Mouse (Mus musculus): Measurements from ENCODE around the gene Ccn1.

Gene Ccn1

GRCm38 (mm10) chr3:145619621-145620365 is 30.0 kb downstream of the Ccn1 start:
- DNase-seq (ENCODE audit: low spot score): no peak

DNA sequence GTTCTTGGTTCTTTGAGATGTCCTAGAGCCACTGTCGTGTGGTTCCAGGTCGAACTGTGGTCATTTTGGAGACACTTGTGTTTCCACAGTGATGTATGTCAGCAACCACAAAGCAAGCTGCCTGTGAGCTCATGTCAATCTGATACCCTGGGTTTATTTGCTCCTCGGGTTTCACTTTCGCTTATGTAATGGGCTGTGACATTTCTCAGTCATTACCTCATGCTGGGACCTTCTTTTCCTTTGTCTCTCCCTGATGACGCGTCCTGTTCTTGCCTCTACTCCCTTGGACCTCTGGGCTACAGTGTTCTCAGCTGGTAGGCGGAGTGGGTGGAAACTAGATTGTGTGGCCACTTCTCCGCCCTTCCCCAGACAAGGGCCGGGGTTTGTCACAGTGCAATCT is 31.5 kb downstream of the Ccn1 start:
- DNase-seq (ENCODE audit: low spot score): no peak

DNA sequence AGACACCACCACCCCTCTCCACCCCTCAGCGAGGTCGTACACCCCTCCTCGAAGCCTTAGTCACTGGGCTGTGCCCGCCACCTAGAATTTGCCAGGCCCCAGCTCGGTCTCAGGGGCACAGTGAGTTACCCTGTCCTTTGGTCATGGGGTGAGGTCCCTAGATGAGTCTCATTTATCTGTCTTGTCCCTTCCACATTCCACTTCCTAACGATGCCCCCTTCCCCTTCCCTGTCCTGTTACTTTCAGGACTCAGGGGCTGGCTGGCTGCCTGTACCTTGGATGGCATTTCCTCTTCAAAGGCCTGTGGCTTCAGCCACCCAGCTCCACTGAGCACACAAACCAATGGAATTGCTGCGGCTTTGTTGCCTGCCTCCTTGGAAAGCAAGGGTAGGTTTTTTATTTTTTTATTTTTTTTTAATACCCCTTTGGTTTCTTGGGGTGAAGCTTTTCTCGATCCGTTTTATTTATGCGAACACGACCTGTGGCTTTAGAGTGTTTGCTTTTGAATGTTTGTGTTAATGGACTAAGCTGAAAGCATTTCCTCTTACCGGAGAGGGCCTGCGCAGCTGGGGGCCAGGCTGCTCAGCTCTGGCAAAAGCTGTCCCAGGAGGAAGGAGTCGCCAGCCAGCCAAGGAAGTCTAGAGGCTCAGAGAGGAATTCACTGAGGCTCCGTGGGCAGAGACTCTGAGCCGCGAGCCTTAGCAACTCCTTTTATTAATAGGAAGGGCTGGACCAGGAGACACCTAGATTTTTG is 35.2 kb downstream of the Ccn1 start:
- DNase-seq (ENCODE audit: low spot score): no peak

DNA sequence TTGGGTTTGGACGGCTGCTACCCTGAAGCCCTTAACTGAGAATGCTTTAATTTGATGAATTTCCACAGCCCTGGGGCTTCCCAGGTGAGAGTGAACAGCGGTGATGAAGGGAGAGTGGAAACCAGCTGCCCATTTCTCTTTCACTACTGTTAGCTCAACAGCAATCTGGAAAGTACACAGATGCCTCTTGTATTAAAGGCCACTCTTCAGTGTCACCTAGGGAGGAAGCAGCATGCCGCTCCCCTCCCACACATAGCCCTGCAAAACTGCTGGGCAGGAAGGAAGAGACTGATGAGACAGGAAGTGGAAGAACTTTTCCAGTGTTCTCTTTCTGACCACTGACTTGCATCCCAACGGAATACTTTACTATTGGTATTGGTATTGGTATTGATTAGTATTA is 36.5 kb downstream of the Ccn1 start:
- no peak for DNase-seq (ENCODE audit: low spot score)

GRCm38 (mm10) chr3:145612662-145613061 is 37.1 kb downstream of the Ccn1 start:
- DNase-seq (ENCODE audit: low spot score): peak; percentile 15

DNA sequence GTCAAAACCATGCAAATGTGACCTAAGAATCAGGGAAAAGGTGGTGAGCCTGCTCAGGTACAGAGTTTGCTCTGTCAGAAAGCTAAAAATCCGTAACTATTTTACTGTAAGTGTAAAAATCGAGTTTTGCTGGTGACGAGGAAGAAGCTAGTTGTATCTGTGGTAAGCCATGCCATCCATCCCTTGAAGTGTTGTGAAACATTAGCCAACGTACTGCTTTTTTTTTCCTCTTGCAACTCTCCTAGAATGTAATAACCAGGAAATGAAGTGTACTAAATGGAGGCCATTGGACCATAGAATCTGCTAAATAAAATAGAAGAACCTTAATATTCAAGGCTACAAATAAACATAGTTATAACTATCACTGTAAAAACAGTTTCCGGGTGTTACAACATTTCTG is 41.5 kb downstream of the Ccn1 start:
- DNase-seq (ENCODE audit: low spot score): no peak

- no peak for DNase-seq (ENCODE audit: low spot score)
These were observed 44.2 kb downstream of the Ccn1 start for GRCm38 (mm10) chr3:145605437-145606123.

DNA sequence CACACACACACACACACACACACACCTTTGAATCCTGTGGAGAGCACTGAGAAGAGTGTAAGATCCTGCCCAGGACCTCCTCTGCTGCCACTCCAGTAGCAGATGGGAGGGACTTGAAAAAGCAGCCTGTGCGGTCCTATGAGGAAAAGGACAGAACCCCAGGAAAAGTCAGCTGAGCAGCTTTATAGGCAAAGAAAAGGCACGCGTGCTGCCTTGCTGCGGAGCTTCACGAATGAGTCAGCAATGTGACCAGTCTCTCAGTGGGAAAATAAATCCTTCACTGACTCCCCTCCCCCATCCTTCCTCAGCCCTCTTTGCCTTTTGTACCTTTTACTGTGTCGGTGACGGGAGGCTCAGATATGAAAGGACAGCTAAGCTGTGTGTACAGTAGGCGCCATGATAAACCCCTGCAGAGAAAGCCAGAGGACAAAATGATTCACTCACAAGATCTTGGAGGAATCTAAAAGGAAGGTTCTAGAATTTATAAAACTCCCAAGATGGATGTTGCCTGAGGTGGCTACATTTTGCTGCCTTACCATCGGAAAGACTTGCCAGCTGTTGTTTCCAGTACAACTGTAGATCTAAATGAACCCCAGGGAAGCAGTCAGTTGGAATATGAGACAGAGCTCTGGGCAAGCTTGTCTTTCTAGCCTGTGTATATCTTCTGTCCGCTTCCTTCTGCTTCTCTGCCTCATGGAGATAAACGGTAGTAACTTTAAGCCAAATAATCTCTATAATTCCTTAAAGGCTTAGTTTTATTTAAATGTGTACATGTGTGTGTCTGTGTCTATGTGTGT is 47.2 kb downstream of the Ccn1 start:
- DNase-seq (ENCODE audit: low spot score): no peak

- no peak for DNase-seq (ENCODE audit: low spot score)
These were observed 48.4 kb downstream of the Ccn1 start for GRCm38 (mm10) chr3:145601345-145601744.

- no peak for DNase-seq (ENCODE audit: low spot score)
These were observed 49.0 kb downstream of the Ccn1 start for GRCm38 (mm10) chr3:145600801-145601200.

DNA sequence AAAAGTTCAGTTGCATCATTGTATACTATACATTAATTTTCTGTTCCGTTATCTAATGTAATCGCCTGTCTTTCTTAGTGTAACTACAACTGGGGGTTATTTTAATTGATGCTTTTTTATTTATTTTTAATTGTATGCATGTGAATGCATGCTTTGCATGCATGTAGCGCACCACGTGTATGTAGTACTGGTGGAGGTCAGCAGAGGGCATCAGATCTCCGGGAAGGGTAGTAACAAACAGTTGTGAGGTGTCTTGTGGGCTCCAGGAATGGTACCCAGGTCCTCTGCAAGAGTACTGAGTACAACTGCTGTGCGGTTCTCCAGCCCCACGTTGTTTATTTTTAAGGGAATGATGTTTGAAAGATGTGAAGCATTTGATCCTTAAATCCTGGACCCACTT is 50.7 kb downstream of the Ccn1 start:
- DNase-seq (ENCODE audit: low spot score): no peak

Measured in c-Kit-positive CD71-positive TER-119-positive erythroid progenitor cells, embryonic 14.5 days (primary cell).